In genomic region chr3:152980431-152980830, GRCm38 (mm10) we compare ENCODE assay signal across 8 mouse cellular contexts. TPM values are rescaled to one million over a fixed set of nuclear protein-coding genes. Genes with fewer than 3 reads are reported as not detected.
DNase-seq lines count a peak whose midpoint lies in the region; ATAC-seq and TF ChIP-seq lines count a peak whose summit lies in the region.

No protein-coding gene starts in this region.

- ATAC-seq in forebrain, embryonic 12.5 days (ENCODE audit: low FRiP score), result no peak
- no peak for ATAC-seq in intestine, postnatal 0 days
- ATAC-seq in midbrain, embryonic 14.5 days (ENCODE audit: low FRiP score, low TSS enrichment), result 0 out of 2 replicates have a peak, but pooled peaks have one; percentile 24
- no peak for ATAC-seq in CD4-positive, CD25-positive, alpha-beta regulatory T cell, adult 4 months

- 11% methylated on average over 5 of the region's 6 CpGs for WGBS in forebrain, embryonic 12.5 days
- 20% methylated on average over 5 of the region's 6 CpGs for WGBS in intestine, postnatal 0 days
- 8% methylated on average over 6 of the region's 6 CpGs for whole genome bisulfite sequencing in midbrain, embryonic 14.5 days

- peak; percentile 42 for DNase-seq in left cerebral cortex, postnatal 4 days
- DNase-seq in left cerebral cortex, adult 11 months (ENCODE audit: low spot score), result no peak
- DNase-seq in midbrain, embryonic 14.5 days, result peak; percentile 71
- no peak for DNase-seq in embryo, embryonic 10 days (ENCODE audit: low spot score)
- no peak for DNase-seq in urinary bladder, postnatal 36 days (ENCODE audit: low spot score in 2 of 2)

- intact Hi-C loops in left cerebral cortex, postnatal 4 days (cut with DNase I), result no loop called here

- no peaks in the 10 kb centered on the region for H3K9me3 ChIP-seq in forebrain, embryonic 12.5 days
- no peaks in the 10 kb centered on the region for H3K9me3 ChIP-seq in intestine, postnatal 0 days (ENCODE audit: control insufficient read depth)
- no peaks in the 10 kb centered on the region for H3K9me3 ChIP-seq in midbrain, embryonic 14.5 days (ENCODE audit: control insufficient read depth, low read length)

- no peaks in the 10 kb centered on the region for H3K36me3 ChIP-seq in forebrain, embryonic 12.5 days (replicated peaks)
- H3K36me3 ChIP-seq in intestine, postnatal 0 days (ENCODE audit: control insufficient read depth, insufficient read depth), result no peaks in the 10 kb centered on the region
- no peaks in the 10 kb centered on the region for H3K36me3 ChIP-seq in midbrain, embryonic 14.5 days (ENCODE audit: control insufficient read depth, insufficient read depth, low read length)

- no peak overlapping the region for H3K27ac ChIP-seq in forebrain, embryonic 12.5 days
- H3K27ac ChIP-seq in intestine, postnatal 0 days (ENCODE audit: low read depth, low read length), result no peak overlapping the region
- peak overlapping the region; percentile 21; the same call in 1 of the 2 replicates for H3K27ac ChIP-seq in midbrain, embryonic 14.5 days (replicated peaks; ENCODE audit: low read depth, low read length)

- peak overlapping the region; percentile 47 for H3K9ac ChIP-seq in forebrain, embryonic 12.5 days
- no peak overlapping the region for H3K9ac ChIP-seq in intestine, postnatal 0 days (ENCODE audit: low read depth, low read length)
- H3K9ac ChIP-seq in midbrain, embryonic 14.5 days (replicated peaks; ENCODE audit: low read length), result peak overlapping the region; percentile 56; the same call in 1 of the 2 replicates

- peaks cover 32% of the 10 kb centered on the region for H3K27me3 ChIP-seq in forebrain, embryonic 12.5 days
- peaks cover 20% of the 10 kb centered on the region for H3K27me3 ChIP-seq in intestine, postnatal 0 days (replicated peaks; ENCODE audit: control insufficient read depth, insufficient read depth, low read length)
- H3K27me3 ChIP-seq in midbrain, embryonic 14.5 days (ENCODE audit: control insufficient read depth, insufficient read depth, low read length), result no peaks in the 10 kb centered on the region

- H3K4me1 ChIP-seq in forebrain, embryonic 12.5 days, result peaks cover 18% of the 10 kb centered on the region
- no peaks in the 10 kb centered on the region for H3K4me1 ChIP-seq in intestine, postnatal 0 days (replicated peaks; ENCODE audit: control insufficient read depth, insufficient read depth, low read length)
- peaks cover 28% of the 10 kb centered on the region for H3K4me1 ChIP-seq in midbrain, embryonic 14.5 days (ENCODE audit: control insufficient read depth, insufficient read depth, low read length)

- peak overlapping the region; percentile 47 for H3K4me3 ChIP-seq in forebrain, embryonic 12.5 days (replicated peaks)
- peak overlapping the region; percentile 27; the same call in 1 of the 2 replicates for H3K4me3 ChIP-seq in intestine, postnatal 0 days (ENCODE audit: low read depth, low read length)
- peak overlapping the region; percentile 58 for H3K4me3 ChIP-seq in midbrain, embryonic 14.5 days (replicated peaks; ENCODE audit: low read depth, low read length)

- H3K4me2 ChIP-seq in forebrain, embryonic 12.5 days, result peak overlapping the region; percentile 70
- H3K4me2 ChIP-seq in intestine, postnatal 0 days (replicated peaks; ENCODE audit: low read depth), result no peak overlapping the region; the same call in 1 of the 2 replicates
- peak overlapping the region; percentile 77 for H3K4me2 ChIP-seq in midbrain, embryonic 14.5 days (ENCODE audit: low read length)

- TF ChIP-seq CTCF in intestine, postnatal 0 days (IDR thresholded peaks at IDR 0.05; ENCODE audit: low read depth), result no peak

RNA-seq across cellular contexts. Expression of gene St6galnac5, which starts 1.6 kb away (rescaled TPM):
- total RNA-seq in left cerebral cortex, postnatal 4 days (2021), result 10 to 100 TPM; 50.0 to 62.1 TPM
- 2.8 and 3.4 TPM in 2 replicates for polyA plus RNA-seq in forebrain, embryonic 12.5 days (2016; fragmentation: Nextera tagmentation; extraction: Ambion mirVana)
- 0.22 and 0.27 TPM in 2 replicates for polyA plus RNA-seq in intestine, postnatal 0 days (2015; fragmentation: Nextera tagmentation; extraction: Ambion mirVana)
- polyA plus RNA-seq in midbrain, embryonic 14.5 days (2014; fragmentation: Nextera tagmentation; extraction: Ambion mirVana), result 20.6 and 25.7 TPM in 2 replicates
- polyA plus RNA-seq in CD4-positive, CD25-positive, alpha-beta regulatory T cell, adult 4 months (2017; shearing (Covaris generic)), result not detected

Comparison
In these comparisons a context has a peak if more than half of its experiments do, and no peak if none do; other contexts are left out.
1. DNase-seq: peak in left cerebral cortex, postnatal 4 days (single experiment) and midbrain, embryonic 14.5 days (single experiment); none in left cerebral cortex, adult 11 months (single experiment), embryo, embryonic 10 days (single experiment) and urinary bladder, postnatal 36 days (0 of 2).
2. Peak in every context shown above with its lines, with median percentiles within 50 percentile points of each other: H3K4me3 ChIP-seq.